Mouse (Mus musculus): ENCODE measurements around the gene Ubald1.
A peak's percentile ranks its signal among the peaks of the same experiment; 100 is the strongest.

DNA sequence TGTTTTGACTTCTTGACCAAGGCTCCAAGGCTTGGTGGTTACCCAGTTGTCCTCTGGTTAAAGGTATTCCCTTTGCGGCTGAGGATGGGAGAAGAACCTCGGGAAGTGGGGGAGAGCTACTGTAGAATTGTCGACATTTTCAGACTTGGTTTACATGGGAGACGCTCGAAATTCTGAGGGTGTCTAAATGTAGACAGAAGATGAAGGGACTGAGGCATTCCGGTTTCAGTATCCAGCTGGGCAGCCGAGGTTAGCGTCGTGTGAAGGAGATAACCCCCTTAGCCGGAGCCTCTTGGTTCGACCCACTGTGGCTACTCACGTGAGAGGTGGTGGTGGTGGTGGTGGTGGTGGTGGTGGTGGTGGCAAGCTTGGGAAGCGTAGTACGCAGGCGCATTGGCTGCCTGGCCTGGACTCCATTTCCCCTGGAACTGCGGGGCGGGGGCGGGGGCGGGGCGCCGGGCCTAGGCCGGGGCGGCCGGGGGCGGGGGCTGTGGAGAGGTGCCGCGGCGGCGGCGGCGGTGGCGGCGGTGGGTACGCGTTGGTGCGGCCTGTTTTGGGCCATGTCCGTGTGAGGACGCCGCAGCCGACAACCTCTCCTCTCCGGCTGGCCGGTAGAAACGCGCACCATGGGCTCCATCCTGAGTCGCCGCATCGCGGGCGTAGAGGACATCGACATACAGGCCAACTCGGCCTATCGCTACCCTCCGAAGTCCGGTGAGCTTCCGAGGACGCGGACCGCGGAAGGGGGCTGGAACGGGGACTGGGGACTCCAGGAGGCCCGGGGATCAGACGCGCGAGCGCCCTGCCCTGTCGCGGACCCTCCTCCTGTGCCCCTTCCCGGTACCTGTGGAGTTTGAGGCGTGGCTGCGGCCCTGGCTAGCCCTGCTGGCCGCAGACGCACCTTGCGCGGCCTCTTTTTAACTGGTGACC lies 5.9 kb upstream of the Ubald1 start, which contains the start of gene Mgrn1:
- TF ChIP-seq CTCF (IDR thresholded peaks at IDR 0.05; ENCODE audit: extremely low read depth, insufficient read depth, low read length) (no peak), POLR2A (IDR thresholded peaks at IDR 0.05; ENCODE audit: extremely low read depth, insufficient read depth, low read length) (0 out of 2 replicates have a peak, but pooled peaks have one; percentile 13)

Data from cortical plate, adult 2 months (tissue).